11 mouse cellular contexts compared by ENCODE assay signal in the genomic region with DNA sequence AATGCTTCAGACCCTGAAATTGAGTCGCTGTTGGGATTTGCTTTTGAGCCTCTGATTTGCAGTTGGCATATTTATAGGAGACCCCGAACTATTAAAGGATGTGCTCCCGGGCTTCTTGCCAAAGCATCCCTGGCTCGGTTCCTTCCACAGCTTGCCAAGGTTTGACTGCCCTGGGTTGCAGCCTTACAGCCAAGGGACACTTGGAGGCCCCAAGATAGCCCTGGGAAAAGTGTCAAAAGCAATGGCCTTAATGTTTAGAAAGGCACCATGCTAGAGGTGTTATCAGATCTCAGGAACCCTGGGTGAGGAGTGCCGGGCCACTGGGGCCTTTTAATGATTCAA. TPM values are rescaled to one million over a fixed set of nuclear protein-coding genes. Genes with fewer than 3 reads are reported as not detected.
DNase-seq lines count a peak whose midpoint lies in the region; ATAC-seq and TF ChIP-seq lines count a peak whose summit lies in the region.
"Had no signal": no experiment of that assay in that cellular context is flagged by ENCODE, and none has a peak within 500 bp of the region (broad histone marks: within the 10 kb centered on the region; RNA-seq: fewer than 3 reads in every experiment).

No protein-coding gene starts in this region.

- no peak overlapping the region for H3K9ac ChIP-seq in limb, embryonic 14.5 days (ENCODE audit: low read depth, low read length, severe bottlenecking)
- no peak overlapping the region for H3K9ac ChIP-seq in forebrain, embryonic 11.5 days (ENCODE audit: low read length)
- H3K9ac ChIP-seq: liver, embryonic 13.5 days had no signal

- H3K9me3 ChIP-seq in limb, embryonic 14.5 days (ENCODE audit: control insufficient read depth, low read length): no peaks in the 10 kb centered on the region
- H3K9me3 ChIP-seq in forebrain, embryonic 11.5 days (ENCODE audit: control insufficient read depth, low read length): no peaks in the 10 kb centered on the region
- H3K9me3 ChIP-seq: liver, embryonic 13.5 days had no signal

- H3K27me3 ChIP-seq in limb, embryonic 14.5 days (ENCODE audit: control insufficient read depth, insufficient read depth, low read length): no peaks in the 10 kb centered on the region
- no peaks in the 10 kb centered on the region for H3K27me3 ChIP-seq in forebrain, embryonic 11.5 days (ENCODE audit: control insufficient read depth, insufficient read depth, low read length)
- H3K27me3 ChIP-seq: liver, embryonic 13.5 days; Patski had no signal

- WGBS in limb, embryonic 14.5 days: 33% methylated on average over 5 of the region's 5 CpGs
- 85% methylated on average over 5 of the region's 5 CpGs for WGBS in forebrain, embryonic 11.5 days

- ATAC-seq in limb, embryonic 14.5 days (ENCODE audit: low FRiP score, low read depth): no peak; the same call in 1 of the 2 replicates
- no peak for ATAC-seq in CD4-positive, CD25-positive, alpha-beta regulatory T cell, adult 4 months
- no peak for ATAC-seq in forebrain, embryonic 11.5 days (replicated peaks; ENCODE audit: low FRiP score)
- ATAC-seq: Patski had no signal

- H3K27ac ChIP-seq in limb, embryonic 14.5 days (replicated peaks; ENCODE audit: low read depth, low read length): no peak overlapping the region
- no peak overlapping the region for H3K27ac ChIP-seq in forebrain, embryonic 11.5 days (ENCODE audit: low read depth, low read length)
- H3K27ac ChIP-seq: liver, embryonic 13.5 days had no signal

- peak; percentile 90 for DNase-seq in left cerebral cortex, postnatal 4 days
- no peak for DNase-seq in left cerebral cortex, adult 8-10 months (ENCODE audit: low spot score in 2 of 2)
- peak; percentile 67 for DNase-seq in cerebellum, adult 11 months
- peak; percentile 75 for DNase-seq in heart, adult 8-10 months (ENCODE audit: low spot score)
- DNase-seq in limb, embryonic 14.5 days (ENCODE audit: low spot score): peak; percentile 16
- DNase-seq in embryo, embryonic 9.5 days (ENCODE audit: extremely low spot score): no peak
- no peak for DNase-seq in forebrain, embryonic 11.5 days (ENCODE audit: low spot score)
- DNase-seq: liver, embryonic 13.5 days had no signal

- 0 out of 2 replicates have a peak, but pooled peaks cover 6% of the 10 kb centered on the region for H3K4me1 ChIP-seq in limb, embryonic 14.5 days (ENCODE audit: control insufficient read depth, insufficient read depth, low read length)
- H3K4me1 ChIP-seq in forebrain, embryonic 11.5 days (replicated peaks; ENCODE audit: control insufficient read depth, insufficient read depth, low read length): no peaks in the 10 kb centered on the region
- H3K4me1 ChIP-seq: liver, embryonic 13.5 days had no signal

- TF ChIP-seq POLR2A in limb, embryonic 14.5 days (IDR thresholded peaks at IDR 0.05; ENCODE audit: borderline replicate concordance, extremely low read depth, insufficient read depth, insufficient read length): no peak

- no peak overlapping the region for H3K4me3 ChIP-seq in limb, embryonic 14.5 days (replicated peaks; ENCODE audit: low read length)
- H3K4me3 ChIP-seq in forebrain, embryonic 11.5 days (ENCODE audit: low read depth, low read length): no peak overlapping the region
- H3K4me3 ChIP-seq: liver, embryonic 13.5 days had no signal

- no peaks in the 10 kb centered on the region for H3K36me3 ChIP-seq in limb, embryonic 14.5 days (ENCODE audit: control insufficient read depth, insufficient read depth, low read length)
- no peaks in the 10 kb centered on the region for H3K36me3 ChIP-seq in forebrain, embryonic 11.5 days (ENCODE audit: control insufficient read depth, insufficient read depth, low read length)
- H3K36me3 ChIP-seq: liver, embryonic 13.5 days had no signal

- H3K4me2 ChIP-seq in limb, embryonic 14.5 days (replicated peaks; ENCODE audit: low read depth, low read length, severe bottlenecking): no peak overlapping the region
- H3K4me2 ChIP-seq in forebrain, embryonic 11.5 days (ENCODE audit: low read depth, low read length, severe bottlenecking): no peak overlapping the region
- H3K4me2 ChIP-seq: liver, embryonic 13.5 days had no signal

- intact Hi-C loops in left cerebral cortex, postnatal 4 days (cut with DNase I): no loop called here

RNA-seq across cellular contexts. Expression of a gene that starts 32.0 kb away (rescaled TPM):
- not detected for total RNA-seq in left cerebral cortex, postnatal 4 days (2021)
- total RNA-seq in left cerebral cortex, adult 8-10 months (2022): not detected
- total RNA-seq in heart, adult 8-10 months (2022): not detected
- polyA plus RNA-seq in limb, embryonic 14.5 days (2012; rRNA removed): not detected in 2 replicates
- not detected in 2 replicates for polyA plus RNA-seq in limb, embryonic 14.5 days (2014; fragmentation: Nextera tagmentation; extraction: Ambion mirVana)
- polyA plus RNA-seq in CD4-positive, CD25-positive, alpha-beta regulatory T cell, adult 4 months (2017; shearing (Covaris generic)): not detected
- polyA plus RNA-seq in forebrain, embryonic 11.5 days (2014; fragmentation: Nextera tagmentation; extraction: Ambion mirVana): not detected in 2 replicates
- polyA plus RNA-seq: liver, embryonic 13.5 days; Patski; small intestine, adult 2 months had no signal

Comparison
In these comparisons a context has a peak if more than half of its experiments do, and no peak if none do; other contexts are left out.
1. DNase-seq: peak in left cerebral cortex, postnatal 4 days (single experiment), cerebellum, adult 11 months (single experiment), heart, adult 8-10 months (single experiment) and limb, embryonic 14.5 days (single experiment); none in left cerebral cortex, adult 8-10 months (0 of 2), embryo, embryonic 9.5 days (single experiment) and forebrain, embryonic 11.5 days (single experiment).